Mouse (Mus musculus): ENCODE results near the gene Pbx1.

The Pbx1 gene

DNA sequence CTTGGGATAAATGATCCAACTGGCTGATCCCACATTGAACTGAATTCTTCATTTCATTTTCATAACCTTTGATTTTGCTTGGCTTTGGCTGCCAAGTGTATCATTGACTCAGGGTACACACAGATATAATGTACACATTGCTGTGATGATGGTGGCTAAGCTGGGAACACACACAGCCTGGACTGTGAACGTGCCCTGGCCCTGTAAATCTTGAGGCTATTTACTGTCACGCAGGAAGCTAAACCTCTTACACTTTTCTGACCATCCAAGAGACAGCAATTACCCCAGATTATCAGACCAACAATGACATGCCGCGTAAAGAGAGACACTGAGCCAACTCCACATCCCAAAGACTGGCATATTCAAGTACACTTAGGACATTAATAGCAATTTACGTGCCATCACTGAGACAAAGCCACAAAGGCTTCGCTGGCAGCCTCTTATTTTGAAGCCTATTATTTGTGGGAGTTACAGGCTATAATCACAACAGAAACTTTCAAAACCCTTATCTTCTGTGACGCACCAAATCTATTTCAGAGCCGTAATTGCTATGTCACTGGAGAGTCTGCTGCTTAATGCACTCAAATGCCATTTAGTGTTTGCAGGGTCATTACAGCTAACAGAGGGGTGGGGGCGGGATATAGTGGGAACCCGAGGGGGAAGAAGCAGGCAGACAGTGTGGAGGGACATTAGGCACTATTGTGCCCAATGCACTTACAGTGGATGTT is 262.9 kb downstream of the Pbx1 start:
- Histone ChIP-seq H3K36me3 (ENCODE audit: insufficient read depth, low read length) (no peaks in the 10 kb centered on the region), H3K4me3 (replicated peaks; ENCODE audit: low read length) (no peak overlapping the region), H3K4me1 (replicated peaks; ENCODE audit: low read depth, low read length) (no peaks in the 10 kb centered on the region), H3K27me3 (ENCODE audit: insufficient read depth, low read length) (no peaks in the 10 kb centered on the region), H3K9me3 (ENCODE audit: low read length) (no peaks in the 10 kb centered on the region)
- TF ChIP-seq POU5F1 (IDR thresholded peaks at IDR 0.05; ENCODE audit: borderline replicate concordance, low read length): no peak
- TF ChIP-seq CTCF (conservative IDR thresholded peaks at IDR 0.05; ENCODE audit: low read length): no peak
- no peak for TF ChIP-seq NANOG (IDR thresholded peaks at IDR 0.05; ENCODE audit: borderline replicate concordance, low read length)

DNA sequence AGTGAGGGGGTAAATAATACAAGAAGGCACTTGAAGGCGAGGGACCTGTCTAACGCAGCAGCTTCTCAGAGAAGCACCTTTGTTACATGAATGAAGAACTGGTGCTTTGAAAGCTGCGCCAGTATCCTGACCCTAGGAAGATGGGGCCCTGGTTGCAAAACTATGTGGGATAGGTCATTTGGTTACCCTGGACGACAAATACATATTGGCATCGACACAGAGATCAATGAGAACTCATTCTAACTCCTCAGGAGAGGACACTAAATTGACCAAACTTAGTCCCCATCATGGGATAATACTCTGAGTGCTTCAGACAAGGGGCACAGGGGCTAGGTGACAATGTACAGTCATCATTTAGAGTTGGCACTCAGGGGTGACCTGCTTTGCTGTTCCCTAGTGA is 264.3 kb downstream of the Pbx1 start:
- Histone ChIP-seq H3K36me3 (ENCODE audit: insufficient read depth, low read length) (no peaks in the 10 kb centered on the region), H3K27me3 (ENCODE audit: insufficient read depth, low read length) (no peaks in the 10 kb centered on the region), H3K4me1 (replicated peaks; ENCODE audit: low read depth, low read length) (0 out of 2 replicates have a peak, but pooled peaks cover 5% of the 10 kb centered on the region), H3K9me3 (ENCODE audit: low read length) (no peaks in the 10 kb centered on the region), H3K4me3 (replicated peaks; ENCODE audit: low read length) (no peak overlapping the region)
- TF ChIP-seq NANOG (IDR thresholded peaks at IDR 0.05; ENCODE audit: borderline replicate concordance, low read length) (no peak), CTCF (conservative IDR thresholded peaks at IDR 0.05; ENCODE audit: low read length) (no peak)

DNA sequence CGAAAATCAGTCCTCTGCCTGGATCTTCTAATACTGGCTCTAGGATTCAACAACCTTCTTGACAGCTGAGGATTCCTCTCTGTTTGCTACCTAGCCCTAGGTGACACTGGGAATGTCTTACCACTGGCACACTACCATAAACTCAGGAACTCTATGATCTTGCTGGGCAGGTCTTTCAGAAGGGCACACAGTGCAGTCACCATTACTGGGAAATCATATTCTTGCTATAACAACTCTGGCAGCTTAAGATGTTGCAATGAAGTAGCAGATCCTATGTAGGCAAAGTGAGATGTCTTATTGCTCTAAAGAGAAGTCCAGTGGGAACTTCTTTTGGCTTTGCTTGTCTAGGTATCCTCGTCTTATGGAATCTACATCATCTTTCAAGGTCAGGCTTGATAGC is 265.2 kb downstream of the Pbx1 start:
- Histone ChIP-seq H3K4me1 (replicated peaks; ENCODE audit: low read depth, low read length) (0 out of 2 replicates have a peak, but pooled peaks cover 5% of the 10 kb centered on the region), H3K36me3 (ENCODE audit: insufficient read depth, low read length) (no peaks in the 10 kb centered on the region), H3K9me3 (ENCODE audit: low read length) (no peaks in the 10 kb centered on the region), H3K4me3 (replicated peaks; ENCODE audit: low read length) (no peak overlapping the region), H3K27me3 (ENCODE audit: insufficient read depth, low read length) (no peaks in the 10 kb centered on the region)
- no peak for TF ChIP-seq POU5F1 (IDR thresholded peaks at IDR 0.05; ENCODE audit: borderline replicate concordance, low read length)
- no peak for TF ChIP-seq NANOG (IDR thresholded peaks at IDR 0.05; ENCODE audit: borderline replicate concordance, low read length)
- TF ChIP-seq CTCF (conservative IDR thresholded peaks at IDR 0.05; ENCODE audit: low read length): no peak

- Histone ChIP-seq H3K9me3 (ENCODE audit: low read length) (no peaks in the 10 kb centered on the region), H3K36me3 (ENCODE audit: insufficient read depth, low read length) (no peaks in the 10 kb centered on the region), H3K4me1 (replicated peaks; ENCODE audit: low read depth, low read length) (0 out of 2 replicates have a peak, but pooled peaks cover 5% of the 10 kb centered on the region), H3K4me3 (replicated peaks; ENCODE audit: low read length) (no peak overlapping the region), H3K27me3 (ENCODE audit: insufficient read depth, low read length) (no peaks in the 10 kb centered on the region)
- TF ChIP-seq NANOG (IDR thresholded peaks at IDR 0.05; ENCODE audit: borderline replicate concordance, low read length) (no peak), CTCF (conservative IDR thresholded peaks at IDR 0.05; ENCODE audit: low read length) (no peak), POU5F1 (IDR thresholded peaks at IDR 0.05; ENCODE audit: borderline replicate concordance, low read length) (no peak)
These were observed 267.1 kb downstream of the Pbx1 start for GRCm38 (mm10) chr1:168164945-168165344.

- no peaks in the 10 kb centered on the region for H3K27me3 ChIP-seq (ENCODE audit: insufficient read depth, low read length)
- H3K4me3 ChIP-seq (replicated peaks; ENCODE audit: low read length): no peak overlapping the region
- H3K9me3 ChIP-seq (ENCODE audit: low read length): no peaks in the 10 kb centered on the region
- TF ChIP-seq CTCF (conservative IDR thresholded peaks at IDR 0.05; ENCODE audit: low read length): no peak
- TF ChIP-seq POU5F1 (IDR thresholded peaks at IDR 0.05; ENCODE audit: borderline replicate concordance, low read length): no peak
- TF ChIP-seq NANOG (IDR thresholded peaks at IDR 0.05; ENCODE audit: borderline replicate concordance, low read length): no peak
- no peaks in the 10 kb centered on the region for H3K36me3 ChIP-seq (ENCODE audit: insufficient read depth, low read length)
- H3K4me1 ChIP-seq (replicated peaks; ENCODE audit: low read depth, low read length): 0 out of 2 replicates have a peak, but pooled peaks cover 5% of the 10 kb centered on the region
These were observed 268.4 kb downstream of the Pbx1 start for GRCm38 (mm10) chr1:168163521-168164233.

GRCm38 (mm10) chr1:168139138-168139682 is 292.9 kb downstream of the Pbx1 start:
- Histone ChIP-seq H3K36me3 (ENCODE audit: insufficient read depth, low read length) (no peaks in the 10 kb centered on the region), H3K4me3 (replicated peaks; ENCODE audit: low read length) (no peak overlapping the region), H3K9me3 (ENCODE audit: low read length) (no peaks in the 10 kb centered on the region), H3K27me3 (ENCODE audit: insufficient read depth, low read length) (no peaks in the 10 kb centered on the region), H3K4me1 (replicated peaks; ENCODE audit: low read depth, low read length) (no peaks in the 10 kb centered on the region)
- TF ChIP-seq NANOG (IDR thresholded peaks at IDR 0.05; ENCODE audit: borderline replicate concordance, low read length): no peak
- TF ChIP-seq CTCF (conservative IDR thresholded peaks at IDR 0.05; ENCODE audit: low read length): no peak
- no peak for TF ChIP-seq POU5F1 (IDR thresholded peaks at IDR 0.05; ENCODE audit: borderline replicate concordance, low read length)

DNA sequence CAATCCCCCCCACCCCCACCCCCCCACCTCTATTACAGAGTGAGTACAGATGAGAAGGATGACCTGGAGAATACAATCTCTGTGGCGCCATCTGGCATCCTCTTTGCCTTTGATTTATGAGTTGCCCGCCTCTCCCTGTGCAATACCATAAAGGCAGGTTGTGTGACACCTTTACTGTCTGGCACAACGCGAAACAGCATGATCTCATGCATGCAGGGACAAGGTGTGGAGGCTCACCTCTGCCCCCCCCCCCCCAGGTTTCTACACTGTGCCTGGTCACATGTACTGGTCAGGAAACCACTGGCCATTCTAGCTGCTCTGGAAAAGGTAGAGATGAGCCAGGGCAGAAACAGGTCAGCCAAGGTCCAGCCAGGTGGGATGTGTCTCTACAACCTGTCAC is 293.4 kb downstream of the Pbx1 start:
- Histone ChIP-seq H3K9me3 (ENCODE audit: low read length) (no peaks in the 10 kb centered on the region), H3K36me3 (ENCODE audit: insufficient read depth, low read length) (no peaks in the 10 kb centered on the region), H3K27me3 (ENCODE audit: insufficient read depth, low read length) (no peaks in the 10 kb centered on the region), H3K4me3 (replicated peaks; ENCODE audit: low read length) (no peak overlapping the region), H3K4me1 (replicated peaks; ENCODE audit: low read depth, low read length) (no peaks in the 10 kb centered on the region)
- no peak for TF ChIP-seq CTCF (conservative IDR thresholded peaks at IDR 0.05; ENCODE audit: low read length)
- no peak for TF ChIP-seq NANOG (IDR thresholded peaks at IDR 0.05; ENCODE audit: borderline replicate concordance, low read length)
- no peak for TF ChIP-seq POU5F1 (IDR thresholded peaks at IDR 0.05; ENCODE audit: borderline replicate concordance, low read length)

- no peaks in the 10 kb centered on the region for H3K9me3 ChIP-seq (ENCODE audit: low read length)
- H3K4me1 ChIP-seq (replicated peaks; ENCODE audit: low read depth, low read length): no peaks in the 10 kb centered on the region
- no peaks in the 10 kb centered on the region for H3K27me3 ChIP-seq (ENCODE audit: insufficient read depth, low read length)
- H3K4me3 ChIP-seq (replicated peaks; ENCODE audit: low read length): no peak overlapping the region
- TF ChIP-seq CTCF (conservative IDR thresholded peaks at IDR 0.05; ENCODE audit: low read length) (no peak), POU5F1 (IDR thresholded peaks at IDR 0.05; ENCODE audit: borderline replicate concordance, low read length) (no peak), NANOG (IDR thresholded peaks at IDR 0.05; ENCODE audit: borderline replicate concordance, low read length) (no peak)
- no peaks in the 10 kb centered on the region for H3K36me3 ChIP-seq (ENCODE audit: insufficient read depth, low read length)
These were observed 294.2 kb downstream of the Pbx1 start for GRCm38 (mm10) chr1:168137890-168138289.
